Mouse (Mus musculus) mouse embryonic stem cell (cell line): Measurements from ENCODE around the gene Btbd35f27.
"Not testable (repeated sequence)": the region's sequence is repeated elsewhere in the genome, so short reads cannot be mapped to it uniquely, and the experiment has no call there.

Source experiments
- in situ Hi-C, 2 experiments: fragments of 300-500 bp; cut with MboI; formaldehyde crosslinking; loops; 1 replicate in 1 of 2; 3 replicates in 1 of 2; pipeline ENCODE4 v1.14.3; 2019 to 2020; ENCODE audit warnings: low sequenced_read_pairs in 2 of 2, low pct_unique_long_range_greater_than_20kb in 1 of 2, mixed read lengths in 1 of 2; ENCODE audit not compliant: unreplicated experiment in 1 of 2

Gene Btbd35f27

GRCm38 (mm10) chrX:4951835-4952234 is at the start of gene Btbd35f27:
TSS of gene Btbd35f27 (plus strand) at chrX:4952135.
- in situ Hi-C loops, result not testable (repeated sequence)
